Mouse (Mus musculus): ENCODE results near the gene Dnah7c. TPM values are rescaled to one million over a fixed set of nuclear protein-coding genes. Genes with fewer than 3 reads are reported as not detected.

The Dnah7c gene
- total RNA-seq, 4 experiments from 2014 or later: 0.03 to 0.27 (median 0.14) TPM; not detected in 1

- DNase-seq (ENCODE audit: low spot score): peak; percentile 88
These were observed 428.9 kb downstream of the Dnah7c start for GRCm38 (mm10) chr1:46854036-46854900.

- DNase-seq (ENCODE audit: low spot score): no peak
These were observed 431.1 kb downstream of the Dnah7c start for GRCm38 (mm10) chr1:46856498-46856897.

All from heart, adult 8-10 months (tissue).